Mouse (Mus musculus) erythroblast, embryonic 14.5 days (primary cell): ENCODE data around the gene Eif5a.

Experiments used
- GATA1 ChIP-seq: IDR thresholded peaks from 2 replicates; pipeline ENCODE4 v1.6.1; 2012; ENCODE audit warnings: low read length, inconsistent platforms, mixed read lengths
- TAL1 ChIP-seq: IDR thresholded peaks from 3 replicates; pipeline ENCODE4 v1.6.1; 2012; ENCODE audit warnings: low read length, inconsistent platforms, mixed read lengths

DNA sequence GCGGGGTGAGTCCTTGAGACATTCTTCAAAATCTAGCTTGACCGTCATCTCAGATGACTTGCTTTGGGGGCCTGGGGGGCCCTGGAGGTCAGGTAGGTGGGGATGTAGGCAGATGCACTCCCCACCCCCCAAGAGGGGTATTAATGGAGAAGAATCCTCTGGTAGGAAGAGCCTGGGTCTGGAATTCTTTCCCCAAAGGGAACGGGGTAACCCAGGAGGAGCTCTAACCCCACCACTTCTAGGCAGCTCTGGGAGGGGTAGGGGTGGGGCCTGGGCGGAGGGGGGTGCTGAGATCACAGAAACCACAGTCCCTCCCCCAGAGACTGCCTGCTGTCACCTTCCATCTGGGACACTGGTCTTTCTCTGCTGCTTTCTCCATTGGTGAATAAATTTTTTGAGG lies 26.5 kb downstream of the Eif5a start, which contains the start of gene Acap1:
- TF ChIP-seq TAL1 = no peak
- TF ChIP-seq GATA1 = no peak
